Mouse (Mus musculus) lung, embryonic 15.5 days (tissue): ENCODE results near the gene Six5. TPM values are rescaled to one million over a fixed set of nuclear protein-coding genes. Genes with fewer than 3 reads are reported as not detected.

ENCODE experiments used
- ATAC-seq: fragments of 200-750 bp; cut with Nextera tagmentation; 2 replicates; pipeline ENCODE4 v1.8.0; 2017; ENCODE audit warnings: moderate number of reproducible peaks, borderline replicate concordance; ENCODE audit not compliant: low FRiP score, low TSS enrichment; ENCODE audit errors: extremely low read depth
- H3K27ac ChIP-seq: fragments of 300-500 bp; sonication (generic); 2 replicates; pipeline ENCODE4 v1.5.1; 2015; ENCODE audit warnings: moderate library complexity, mild to moderate bottlenecking, inconsistent platforms
- H3K27me3 ChIP-seq: fragments of 300-500 bp; sonication (generic); 2 replicates; pipeline ENCODE4 v1.6.1; 2015; ENCODE audit warnings: inconsistent platforms
- H3K36me3 ChIP-seq: fragments of 300-500 bp; sonication (generic); 2 replicates; pipeline ENCODE4 v1.6.1; 2015; ENCODE audit warnings: inconsistent platforms
- H3K4me1 ChIP-seq: fragments of 300-500 bp; sonication (generic); 2 replicates; pipeline ENCODE4 v1.6.1; 2015; ENCODE audit warnings: inconsistent platforms
- H3K4me2 ChIP-seq: fragments of 300-500 bp; sonication (generic); 2 replicates; pipeline ENCODE4 v1.6.1; 2015; ENCODE audit warnings: inconsistent platforms, mild to moderate bottlenecking, moderate library complexity
- H3K4me3 ChIP-seq: fragments of 300-500 bp; sonication (generic); 2 replicates; pipeline ENCODE4 v1.5.1; 2015; ENCODE audit warnings: mild to moderate bottlenecking, inconsistent platforms
- H3K9ac ChIP-seq: fragments of 300-500 bp; sonication (generic); 2 replicates; pipeline ENCODE4 v1.6.1; 2015; ENCODE audit warnings: inconsistent platforms
- H3K9me3 ChIP-seq: fragments of 300-500 bp; sonication (generic); 2 replicates; pipeline ENCODE4 v1.6.1; 2016; ENCODE audit warnings: inconsistent platforms
- WGBS: fragments of 180-500 bp; shearing (Covaris S2); methylation state at CpG from one replicate; pipeline ENCODE4 v1.1.7; 2015; 5-methylcytosine and 5-hydroxymethylcytosine counted together
- polyA plus RNA-seq: library from polyadenylated mRNA; unstranded; fragments of >200 nt; fragmentation: Nextera tagmentation; extraction: Ambion mirVana; gene quantifications from 2 replicates; pipeline ENCODE4 v1.2.1, GENCODE M21; 2015

Gene Six5
- polyA plus RNA-seq, 1 experiment from 2014 or later: 9.7 TPM

DNA sequence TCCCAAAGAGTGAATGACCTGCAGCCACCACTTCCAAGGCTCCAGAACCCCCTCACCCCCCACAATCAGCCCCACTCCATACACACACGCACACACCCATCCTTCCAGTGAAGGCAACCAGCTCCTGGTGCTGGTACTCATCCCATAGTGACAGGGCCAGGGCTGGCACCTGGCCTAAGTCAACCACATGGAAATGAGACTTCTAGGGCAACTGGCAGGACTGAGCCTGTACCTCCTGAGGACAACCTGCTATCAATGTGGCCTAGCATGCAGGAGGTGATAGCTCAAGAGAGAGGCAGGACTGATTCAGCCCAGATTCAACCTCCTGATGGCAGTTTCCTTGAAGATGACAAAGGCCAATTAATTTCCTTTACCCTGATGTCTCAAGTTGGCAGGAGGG lies 5.9 kb downstream of the Six5 start:
- Histone ChIP-seq H3K4me1 (peaks cover 25% of the 10 kb centered on the region), H3K27me3 (no peaks in the 10 kb centered on the region), H3K27ac (no peak overlapping the region), H3K4me2 (no peak overlapping the region), H3K4me3 (no peak overlapping the region), H3K9me3 (no peaks in the 10 kb centered on the region), H3K9ac (no peak overlapping the region), H3K36me3 (peaks cover 10% of the 10 kb centered on the region)
- 63% methylated on average over 1 of the region's 1 CpGs for WGBS
- no peak for ATAC-seq

DNA sequence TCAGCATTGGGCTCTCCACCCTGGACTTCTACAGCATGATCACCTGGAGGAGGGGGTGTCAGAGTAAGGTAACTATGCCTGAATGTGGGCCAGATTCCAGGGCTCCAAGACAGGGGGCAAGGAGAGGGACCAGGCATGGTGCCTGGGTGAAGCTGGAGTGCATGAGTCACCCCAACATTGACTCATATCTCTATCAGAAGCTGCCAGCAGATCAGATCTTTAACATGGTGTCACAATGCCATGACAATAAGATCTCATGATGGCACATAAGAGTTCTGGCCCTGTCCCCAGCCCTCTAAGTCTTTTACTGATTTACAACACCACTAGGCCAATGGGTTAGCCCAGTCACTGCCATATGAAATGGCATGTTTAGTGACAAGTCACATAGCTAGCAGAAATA lies 9.3 kb downstream of the Six5 start:
- Histone ChIP-seq H3K4me3 (no peak overlapping the region), H3K9me3 (no peaks in the 10 kb centered on the region), H3K9ac (no peak overlapping the region), H3K4me2 (no peak overlapping the region), H3K4me1 (no peaks in the 10 kb centered on the region), H3K27me3 (no peaks in the 10 kb centered on the region), H3K36me3 (no peaks in the 10 kb centered on the region; the same call in 1 of the 2 replicates), H3K27ac (no peak overlapping the region)
- ATAC-seq: no peak

- no peaks in the 10 kb centered on the region; the same call in 1 of the 2 replicates for H3K36me3 ChIP-seq
- ATAC-seq: no peak
- H3K9me3 ChIP-seq: no peaks in the 10 kb centered on the region
- WGBS: 71% methylated on average over 2 of the region's 2 CpGs
- no peak overlapping the region for H3K4me3 ChIP-seq
- no peak overlapping the region for H3K27ac ChIP-seq
- no peak overlapping the region for H3K4me2 ChIP-seq
- H3K9ac ChIP-seq: no peak overlapping the region
- H3K4me1 ChIP-seq: no peaks in the 10 kb centered on the region
- no peaks in the 10 kb centered on the region for H3K27me3 ChIP-seq
Observed at GRCm38 (mm10) chr7:19104486-19104885, 10.1 kb downstream of the Six5 start.

DNA sequence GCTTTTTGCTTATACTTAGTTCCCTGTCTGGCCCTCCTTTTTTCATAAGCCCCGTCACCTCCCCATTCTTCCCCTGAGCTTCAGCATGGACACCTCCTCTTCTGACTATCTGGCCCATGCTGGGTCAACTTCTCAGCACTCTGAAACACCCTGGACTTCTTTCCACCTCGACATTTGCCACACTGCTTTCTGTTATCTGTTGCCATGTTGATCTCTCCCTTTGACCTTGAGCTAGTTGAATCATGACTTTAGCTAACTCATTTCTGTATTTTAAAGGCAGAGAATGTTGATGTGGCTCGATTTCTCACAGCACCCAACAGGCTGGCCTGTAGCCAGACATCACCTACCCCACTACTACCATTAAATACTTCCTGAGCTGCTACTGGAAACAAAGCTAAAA lies 13.0 kb downstream of the Six5 start:
- H3K27me3 ChIP-seq: no peaks in the 10 kb centered on the region
- H3K9me3 ChIP-seq: no peaks in the 10 kb centered on the region
- H3K4me2 ChIP-seq: no peak overlapping the region
- ATAC-seq: no peak
- H3K4me1 ChIP-seq: no peaks in the 10 kb centered on the region
- 35% methylated on average over 3 of the region's 3 CpGs for WGBS
- no peak overlapping the region for H3K9ac ChIP-seq
- H3K36me3 ChIP-seq: no peaks in the 10 kb centered on the region; the same call in 1 of the 2 replicates
- no peak overlapping the region for H3K27ac ChIP-seq
- H3K4me3 ChIP-seq: no peak overlapping the region

DNA sequence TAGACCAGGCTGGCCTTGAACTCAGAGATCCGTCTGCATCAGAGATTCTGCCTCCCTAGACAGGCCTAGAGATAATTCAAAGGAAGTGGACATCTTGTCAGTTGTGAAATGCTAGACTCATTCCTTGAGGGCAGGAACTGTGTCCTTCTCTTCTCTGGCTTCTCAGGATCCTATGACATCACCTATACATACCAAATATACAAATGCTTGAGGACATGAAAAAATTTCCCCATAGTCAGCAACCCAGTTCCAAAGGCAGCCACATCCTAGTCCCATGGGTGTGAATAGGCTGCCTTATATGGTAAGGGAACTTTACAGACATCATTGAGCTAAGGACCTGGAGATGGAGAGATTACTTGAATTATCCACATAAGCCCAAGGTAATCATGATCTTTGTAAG lies 15.2 kb downstream of the Six5 start:
- 82% methylated on average over 1 of the region's 1 CpGs for WGBS
- no peak for ATAC-seq
- no peaks in the 10 kb centered on the region for H3K4me1 ChIP-seq
- no peaks in the 10 kb centered on the region for H3K36me3 ChIP-seq
- H3K4me3 ChIP-seq: no peak overlapping the region
- H3K4me2 ChIP-seq: no peak overlapping the region
- H3K9ac ChIP-seq: no peak overlapping the region
- H3K27me3 ChIP-seq: no peaks in the 10 kb centered on the region
- no peaks in the 10 kb centered on the region for H3K9me3 ChIP-seq
- H3K27ac ChIP-seq: no peak overlapping the region

- no peaks in the 10 kb centered on the region for H3K36me3 ChIP-seq
- H3K9ac ChIP-seq: no peak within 1 kb of the TSS; the same call in 1 of the 2 replicates
- ATAC-seq: peak; percentile 19; the same call in 1 of the 2 replicates
- no peak within 1 kb of the TSS for H3K27ac ChIP-seq
- H3K4me1 ChIP-seq: peaks cover 23% of the 10 kb centered on the region
- peak within 1 kb of the TSS; percentile 52 for H3K4me2 ChIP-seq
- peak within 1 kb of the TSS; percentile 72 for H3K4me3 ChIP-seq
- H3K9me3 ChIP-seq: no peaks in the 10 kb centered on the region; the same call in 1 of the 2 replicates
- WGBS: 17% methylated on average over 64 of the region's 64 CpGs
- H3K27me3 ChIP-seq: no peaks in the 10 kb centered on the region; the same call in 1 of the 2 replicates
Observed at GRCm38 (mm10) chr7:19118028-19118771, 23.8 kb downstream of the Six5 start, which contains the start of gene Gm4969. Gene Gm4969 (minus strand): TSS chr7:19118368.

DNA sequence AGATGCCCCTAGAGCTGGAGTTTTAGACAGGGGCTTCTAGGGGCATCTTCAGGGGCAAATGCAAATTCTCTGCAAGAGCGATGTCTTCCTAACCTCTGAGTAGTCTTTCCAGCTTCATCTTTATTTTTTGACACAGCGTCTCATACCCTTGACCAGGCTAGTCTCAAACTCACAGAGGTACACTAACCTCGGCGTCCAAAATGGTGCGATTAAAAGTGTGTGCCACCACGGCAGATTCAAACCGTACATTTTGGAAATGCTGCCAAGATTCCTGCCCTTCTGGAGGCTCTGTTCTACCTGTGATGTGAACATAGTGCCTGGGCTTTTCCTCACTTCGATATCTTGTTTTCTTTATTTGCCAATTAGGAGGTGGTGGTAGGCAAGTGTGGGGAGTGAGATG lies 24.7 kb downstream of the Six5 start:
- Histone ChIP-seq H3K4me3 (peak overlapping the region; percentile 72; the same call in 1 of the 2 replicates), H3K4me2 (no peak overlapping the region)

GRCm38 (mm10) chr7:19119631-19120429 lies 25.4 kb downstream of the Six5 start, which contains the start of gene Fbxo46:
Gene Fbxo46 (plus strand): TSS chr7:19119859.
- no peaks in the 10 kb centered on the region; the same call in 1 of the 2 replicates for H3K27me3 ChIP-seq
- 1% methylated on average over 34 of the region's 34 CpGs for WGBS
- peak within 1 kb of the TSS; percentile 72 for H3K4me3 ChIP-seq
- peak within 1 kb of the TSS; percentile 86 for H3K4me2 ChIP-seq
- no peaks in the 10 kb centered on the region; the same call in 1 of the 2 replicates for H3K9me3 ChIP-seq
- H3K36me3 ChIP-seq: no peaks in the 10 kb centered on the region
- peak within 1 kb of the TSS; percentile 73 for H3K9ac ChIP-seq
- ATAC-seq: peak; percentile 96
- no peak within 1 kb of the TSS for H3K27ac ChIP-seq
- H3K4me1 ChIP-seq: peaks cover 23% of the 10 kb centered on the region

More for the DNA sequence above, 24.7 kb downstream of the Six5 start:
- WGBS: 94% methylated on average over 8 of the region's 8 CpGs
- H3K9me3 ChIP-seq: no peaks in the 10 kb centered on the region; the same call in 1 of the 2 replicates
- H3K4me1 ChIP-seq: peaks cover 23% of the 10 kb centered on the region
- peak; percentile 23; the same call in 1 of the 2 replicates for ATAC-seq
- H3K27ac ChIP-seq: no peak overlapping the region
- H3K9ac ChIP-seq: no peak overlapping the region
- no peaks in the 10 kb centered on the region; the same call in 1 of the 2 replicates for H3K27me3 ChIP-seq
- H3K36me3 ChIP-seq: no peaks in the 10 kb centered on the region

DNA sequence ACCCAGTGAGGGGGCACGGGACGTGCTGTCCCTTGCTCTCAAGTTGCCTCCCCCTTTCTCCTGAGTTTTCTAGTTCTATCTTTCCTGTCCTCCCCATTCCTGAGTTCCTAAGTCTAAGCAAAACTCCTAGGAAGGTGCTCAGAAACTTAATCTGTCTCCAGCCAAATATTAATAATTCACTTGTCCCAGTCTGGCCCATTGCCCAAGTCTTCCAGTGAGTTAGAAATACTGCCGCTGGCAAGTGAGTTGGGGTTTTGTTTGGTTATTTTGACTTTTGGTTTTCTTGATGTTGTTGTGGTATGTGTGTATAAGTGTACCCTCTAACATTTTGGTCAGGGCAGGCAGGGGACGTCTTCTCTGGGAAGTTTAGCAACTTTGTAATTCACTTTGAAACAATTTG lies 27.3 kb downstream of the Six5 start:
- Histone ChIP-seq H3K27ac (no peak overlapping the region), H3K4me3 (no peak overlapping the region), H3K9me3 (no peaks in the 10 kb centered on the region; the same call in 1 of the 2 replicates), H3K4me1 (peaks cover 23% of the 10 kb centered on the region), H3K27me3 (no peaks in the 10 kb centered on the region; the same call in 1 of the 2 replicates), H3K4me2 (no peak overlapping the region), H3K9ac (no peak overlapping the region), H3K36me3 (0 out of 2 replicates have a peak, but pooled peaks cover 3% of the 10 kb centered on the region)
- ATAC-seq: no peak
- WGBS: 82% methylated on average over 4 of the region's 4 CpGs

GRCm38 (mm10) chr7:19124713-19125112 lies 30.3 kb downstream of the Six5 start:
- H3K9ac ChIP-seq: no peak overlapping the region
- 79% methylated on average over 6 of the region's 6 CpGs for WGBS

GRCm38 (mm10) chr7:19127744-19128143 lies 33.4 kb downstream of the Six5 start:
- Histone ChIP-seq H3K4me2 (no peak overlapping the region), H3K9me3 (no peaks in the 10 kb centered on the region), H3K27me3 (no peaks in the 10 kb centered on the region), H3K4me3 (no peak overlapping the region), H3K9ac (no peak overlapping the region), H3K27ac (no peak overlapping the region), H3K36me3 (0 out of 2 replicates have a peak, but pooled peaks cover 14% of the 10 kb centered on the region), H3K4me1 (peaks cover 18% of the 10 kb centered on the region)
- no peak for ATAC-seq
- WGBS: 77% methylated on average over 5 of the region's 5 CpGs

More at GRCm38 (mm10) chr7:19124713-19125112, 30.3 kb downstream of the Six5 start:
- Histone ChIP-seq H3K4me1 (peaks cover 17% of the 10 kb centered on the region), H3K9me3 (no peaks in the 10 kb centered on the region), H3K27me3 (no peaks in the 10 kb centered on the region), H3K36me3 (0 out of 2 replicates have a peak, but pooled peaks cover 9% of the 10 kb centered on the region), H3K4me2 (no peak overlapping the region), H3K4me3 (no peak overlapping the region), H3K27ac (no peak overlapping the region)
- ATAC-seq: no peak
